Comparison of ENCODE assay signal across 8 mouse cellular contexts in genomic region chr8:124950069-124950456, GRCm38 (mm10). TPM values are rescaled to one million over a fixed set of nuclear protein-coding genes. Genes with fewer than 3 reads are reported as not detected.
DNase-seq lines count a peak whose midpoint lies in the region; ATAC-seq and TF ChIP-seq lines count a peak whose summit lies in the region.

No protein-coding gene starts in this region.

- DNase-seq in heart, adult 18-20 months: no peak
- DNase-seq in G1E (ENCODE audit: low spot score): no peak
- no peak for DNase-seq in forebrain, postnatal 0 days
- no peak for DNase-seq in left cerebral cortex, postnatal 25 days (ENCODE audit: low spot score in 2 of 2)
- no peak for DNase-seq in adrenal gland, postnatal 14 days

- H3K9ac ChIP-seq in heart, embryonic 12.5 days: peak overlapping the region; percentile 96
- peak overlapping the region; percentile 92 for H3K9ac ChIP-seq in forebrain, postnatal 0 days

- H3K27ac ChIP-seq in heart, embryonic 12.5 days (ENCODE audit: poor library complexity, severe bottlenecking): peak overlapping the region; percentile 99
- peak overlapping the region; percentile 98 for H3K27ac ChIP-seq in forebrain, postnatal 0 days (ENCODE audit: low read depth, low read length)
- peak overlapping the region; percentile 42; the same call in 1 of the 2 replicates for H3K27ac ChIP-seq in macrophage

- peak overlapping the region; percentile 83 for H3K4me2 ChIP-seq in heart, embryonic 12.5 days
- peak overlapping the region; percentile 82 for H3K4me2 ChIP-seq in forebrain, postnatal 0 days (ENCODE audit: low read depth)

- WGBS in heart, embryonic 12.5 days: 35% methylated on average over 10 of the region's 10 CpGs
- 23% methylated on average over 10 of the region's 10 CpGs for whole genome bisulfite sequencing in forebrain, postnatal 0 days
- 19% methylated on average over 10 of the region's 10 CpGs for WGBS in macrophage (ENCODE audit: missing documents)

- intact Hi-C loops in left cerebral cortex, postnatal 25 days (cut with DNase I): no loop called here

- H3K4me1 ChIP-seq in heart, embryonic 12.5 days (replicated peaks): peaks cover 44% of the 10 kb centered on the region
- H3K4me1 ChIP-seq in G1E (ENCODE audit: insufficient read depth, low read depth, low read length): peaks cover 29% of the 10 kb centered on the region
- peaks cover 13% of the 10 kb centered on the region for H3K4me1 ChIP-seq in forebrain, postnatal 0 days (ENCODE audit: insufficient read depth)

- no peaks in the 10 kb centered on the region for H3K36me3 ChIP-seq in heart, embryonic 12.5 days
- H3K36me3 ChIP-seq in G1E (replicated peaks) (peaks cover 23% of the 10 kb centered on the region), macrophage (ENCODE audit: inconsistent target) (no peaks in the 10 kb centered on the region)
- H3K36me3 ChIP-seq in forebrain, postnatal 0 days (ENCODE audit: insufficient read depth): no peaks in the 10 kb centered on the region

- H3K79me2 ChIP-seq in macrophage (ENCODE audit: inconsistent target): peaks cover 32% of the 10 kb centered on the region

- no peak for ATAC-seq in heart, embryonic 12.5 days (ENCODE audit: insufficient number of reproducible peaks, low FRiP score)
- ATAC-seq in G1E (ENCODE audit: extremely low read depth, insufficient number of reproducible peaks, low FRiP score, poor library complexity, severe bottlenecking): no peak; the same call in 1 of the 2 replicates
- no peak for ATAC-seq in forebrain, postnatal 0 days
- ATAC-seq in megakaryocyte progenitor cell, adult 5-6 weeks (replicated peaks; ENCODE audit: poor library complexity): no peak

- TF ChIP-seq CTCF in G1E (IDR thresholded peaks at IDR 0.05; ENCODE audit: low read depth, low read length): no peak
- TF ChIP-seq CTCF in forebrain, postnatal 0 days (IDR thresholded peaks at IDR 0.05; ENCODE audit: low read depth): no peak

- H3K9me3 ChIP-seq in heart, embryonic 12.5 days (replicated peaks): no peaks in the 10 kb centered on the region
- peaks cover 28% of the 10 kb centered on the region for H3K9me3 ChIP-seq in G1E (replicated peaks)
- no peaks in the 10 kb centered on the region for H3K9me3 ChIP-seq in forebrain, postnatal 0 days (ENCODE audit: low read length)

- peak overlapping the region; percentile 99 for H3K4me3 ChIP-seq in heart, embryonic 12.5 days
- H3K4me3 ChIP-seq in G1E (ENCODE audit: low read depth, low read length) (peak overlapping the region; percentile 92), macrophage (ENCODE audit: inconsistent target) (peak overlapping the region; percentile 56)
- peak overlapping the region; percentile 80 for H3K4me3 ChIP-seq in forebrain, postnatal 0 days (ENCODE audit: low read depth, low read length)

- H3K27me3 ChIP-seq in heart, embryonic 12.5 days (replicated peaks): no peaks in the 10 kb centered on the region
- H3K27me3 ChIP-seq in G1E (ENCODE audit: insufficient read depth, low read length): no peaks in the 10 kb centered on the region
- no peaks in the 10 kb centered on the region for H3K27me3 ChIP-seq in forebrain, postnatal 0 days (ENCODE audit: insufficient read depth, low read length)

RNA-seq across cellular contexts. Expression of gene Egln1, which starts 0.9 kb away (rescaled TPM):
- 16.5 and 18.6 TPM in 2 replicates for polyA plus RNA-seq in heart, embryonic 12.5 days (2016; fragmentation: Nextera tagmentation; extraction: Ambion mirVana)
- total RNA-seq in heart, adult 18-20 months (2021): 100 to 1,000 TPM; 310 to 331 TPM
- 39.3 and 40.8 TPM in 2 replicates for total RNA-seq in G1E (2014; fragmentation: Nextera tagmentation)
- 31.8 and 33.8 TPM in 2 replicates for total RNA-seq in G1E (2017)
- polyA plus RNA-seq in G1E (2012): 17.6 and 19.9 TPM in 2 replicates
- 42.9 and 48.5 TPM in 2 replicates for total RNA-seq in forebrain, postnatal 0 days (2014; rRNA removed)
- 13.7 and 15.6 TPM in 2 replicates for polyA plus RNA-seq in forebrain, postnatal 0 days (2015; fragmentation: Nextera tagmentation; extraction: Ambion mirVana)
- 1 to 10 TPM in 21 of 26 experiments, under 1 TPM in 5; 0.66 to 8.2 (median 4.0) TPM for total RNA-seq in macrophage (2018; cell fraction: chromatin; rRNA removed)
- total RNA-seq in macrophage (2018; cell fraction: cytosol; rRNA removed): 10 to 100 TPM; 10.2 to 26.2 (median 15.4) TPM
- total RNA-seq in macrophage (2018; cell fraction: nucleus; rRNA removed): 10 to 100 TPM in 11 of 26 experiments, 1 to 10 TPM in 15; 4.6 to 20.1 (median 9.1) TPM
- 16.9 to 25.1 TPM (median 21.7 TPM) in 3 replicates for polyA plus RNA-seq in macrophage (2018)
- total RNA-seq in megakaryocyte progenitor cell, adult 5-6 weeks (2015): 30.2 and 32.0 TPM in 2 replicates
- total RNA-seq in megakaryocyte progenitor cell, adult 5-6 weeks (2017): 21.9 and 25.0 TPM in 2 replicates
- 10 to 100 TPM; 67.3 to 67.5 TPM for total RNA-seq in left cerebral cortex, postnatal 25 days (2021)
- 63.4 and 77.1 TPM in 2 replicates for total RNA-seq in adrenal gland, postnatal 14 days (2021)

RNA-seq across cellular contexts. Expression of gene Sprtn, which starts 52.4 kb away (rescaled TPM):
- 10.4 and 10.9 TPM in 2 replicates for polyA plus RNA-seq in heart, embryonic 12.5 days (2016; fragmentation: Nextera tagmentation; extraction: Ambion mirVana)
- 10 to 100 TPM; 10.5 to 12.9 TPM for total RNA-seq in heart, adult 18-20 months (2021)
- 42.4 and 43.5 TPM in 2 replicates for total RNA-seq in G1E (2014; fragmentation: Nextera tagmentation)
- 34.7 and 35.8 TPM in 2 replicates for total RNA-seq in G1E (2017)
- polyA plus RNA-seq in G1E (2012): 13.0 and 21.7 TPM in 2 replicates
- total RNA-seq in forebrain, postnatal 0 days (2014; rRNA removed): 13.0 and 16.0 TPM in 2 replicates
- polyA plus RNA-seq in forebrain, postnatal 0 days (2015; fragmentation: Nextera tagmentation; extraction: Ambion mirVana): 5.1 and 6.0 TPM in 2 replicates
- 10 to 100 TPM in 25 of 26 experiments, 1 to 10 TPM in 1; 9.3 to 47.1 (median 27.5) TPM for total RNA-seq in macrophage (2018; cell fraction: chromatin; rRNA removed)
- total RNA-seq in macrophage (2018; cell fraction: cytosol; rRNA removed): 10 to 100 TPM; 11.4 to 19.2 (median 15.5) TPM
- total RNA-seq in macrophage (2018; cell fraction: nucleus; rRNA removed): 10 to 100 TPM; 13.0 to 38.1 (median 27.0) TPM
- 11.4 to 15.2 TPM (median 12.6 TPM) in 3 replicates for polyA plus RNA-seq in macrophage (2018)
- total RNA-seq in megakaryocyte progenitor cell, adult 5-6 weeks (2015): 15.7 and 19.1 TPM in 2 replicates
- total RNA-seq in megakaryocyte progenitor cell, adult 5-6 weeks (2017): 19.6 and 25.5 TPM in 2 replicates
- total RNA-seq in left cerebral cortex, postnatal 25 days (2021): 10 to 100 TPM; 12.7 to 12.9 TPM
- total RNA-seq in adrenal gland, postnatal 14 days (2021): 20.1 and 21.3 TPM in 2 replicates

RNA-seq across cellular contexts. Expression of gene Exoc8, which starts 52.6 kb away (rescaled TPM):
- 10.1 and 10.3 TPM in 2 replicates for polyA plus RNA-seq in heart, embryonic 12.5 days (2016; fragmentation: Nextera tagmentation; extraction: Ambion mirVana)
- total RNA-seq in heart, adult 18-20 months (2021): 10 to 100 TPM; 18.4 to 18.7 TPM
- 14.4 and 15.1 TPM in 2 replicates for total RNA-seq in G1E (2014; fragmentation: Nextera tagmentation)
- 22.8 and 24.8 TPM in 2 replicates for total RNA-seq in G1E (2017)
- polyA plus RNA-seq in G1E (2012): 10.4 and 10.9 TPM in 2 replicates
- 31.2 and 33.9 TPM in 2 replicates for total RNA-seq in forebrain, postnatal 0 days (2014; rRNA removed)
- 7.4 and 9.9 TPM in 2 replicates for polyA plus RNA-seq in forebrain, postnatal 0 days (2015; fragmentation: Nextera tagmentation; extraction: Ambion mirVana)
- total RNA-seq in macrophage (2018; cell fraction: chromatin; rRNA removed): 10 to 100 TPM in 17 of 26 experiments, 1 to 10 TPM in 9; 1.6 to 28.9 (median 11.0) TPM
- 10 to 100 TPM; 10.7 to 27.2 (median 17.8) TPM for total RNA-seq in macrophage (2018; cell fraction: cytosol; rRNA removed)
- 10 to 100 TPM in 24 of 26 experiments, 1 to 10 TPM in 2; 8.6 to 32.9 (median 17.3) TPM for total RNA-seq in macrophage (2018; cell fraction: nucleus; rRNA removed)
- polyA plus RNA-seq in macrophage (2018): 8.3 to 14.5 TPM (median 12.6 TPM) in 3 replicates
- 7.9 and 8.7 TPM in 2 replicates for total RNA-seq in megakaryocyte progenitor cell, adult 5-6 weeks (2015)
- 12.8 and 17.7 TPM in 2 replicates for total RNA-seq in megakaryocyte progenitor cell, adult 5-6 weeks (2017)
- 10 to 100 TPM; 36.2 to 38.9 TPM for total RNA-seq in left cerebral cortex, postnatal 25 days (2021)
- 21.5 and 23.8 TPM in 2 replicates for total RNA-seq in adrenal gland, postnatal 14 days (2021)

Comparison
In these comparisons a context has a peak if more than half of its experiments do, and no peak if none do; other contexts are left out.
1. H3K27ac ChIP-seq: peak in every context shown above with its lines; median percentile 99 in heart, embryonic 12.5 days; 98 in forebrain, postnatal 0 days; 42 in macrophage.